Mouse (Mus musculus): ENCODE data around the gene Hoxd11. TPM values are rescaled to one million over a fixed set of nuclear protein-coding genes. Genes with fewer than 3 reads are reported as not detected.
A peak's percentile ranks its signal among the peaks of the same experiment; 100 is the strongest.

Hoxd11 gene
- polyA plus RNA-seq, 1 experiment from 2014 or later, result not detected

GRCm38 (mm10) chr2:74721882-74722281 is 42.5 kb downstream of the Hoxd11 start:
- H3K4me2 ChIP-seq (replicated peaks), result no peak overlapping the region
- 7% methylated on average over 6 of the region's 6 CpGs for WGBS
- H3K27ac ChIP-seq, result no peak overlapping the region
- no peaks in the 10 kb centered on the region for H3K9me3 ChIP-seq
- no peaks in the 10 kb centered on the region for H3K36me3 ChIP-seq
- H3K27me3 ChIP-seq, result peaks cover 97% of the 10 kb centered on the region
- no peak overlapping the region for H3K9ac ChIP-seq
- no peak for ATAC-seq (ENCODE audit: insufficient number of reproducible peaks, insufficient read depth, low FRiP score, low TSS enrichment)
- H3K4me1 ChIP-seq, result no peaks in the 10 kb centered on the region
- H3K4me3 ChIP-seq, result no peak overlapping the region

- no peaks in the 10 kb centered on the region for H3K4me1 ChIP-seq
- no peak overlapping the region for H3K9ac ChIP-seq
These were observed 43.6 kb downstream of the Hoxd11 start for GRCm38 (mm10) chr2:74722949-74723348.

GRCm38 (mm10) chr2:74724244-74725015 is 45.1 kb downstream of the Hoxd11 start:
- no peak overlapping the region for H3K27ac ChIP-seq
- ATAC-seq (ENCODE audit: insufficient number of reproducible peaks, insufficient read depth, low FRiP score, low TSS enrichment), result no peak
- H3K9ac ChIP-seq, result no peak overlapping the region

More at GRCm38 (mm10) chr2:74722949-74723348, 43.6 kb downstream of the Hoxd11 start:
- no peak for ATAC-seq (ENCODE audit: insufficient number of reproducible peaks, insufficient read depth, low FRiP score, low TSS enrichment)
- Histone ChIP-seq H3K27ac (no peak overlapping the region), H3K4me3 (no peak overlapping the region), H3K4me2 (replicated peaks) (no peak overlapping the region), H3K27me3 (peaks cover 97% of the 10 kb centered on the region), H3K36me3 (no peaks in the 10 kb centered on the region), H3K9me3 (no peaks in the 10 kb centered on the region)
- WGBS, result 2% methylated on average over 8 of the region's 8 CpGs

DNA sequence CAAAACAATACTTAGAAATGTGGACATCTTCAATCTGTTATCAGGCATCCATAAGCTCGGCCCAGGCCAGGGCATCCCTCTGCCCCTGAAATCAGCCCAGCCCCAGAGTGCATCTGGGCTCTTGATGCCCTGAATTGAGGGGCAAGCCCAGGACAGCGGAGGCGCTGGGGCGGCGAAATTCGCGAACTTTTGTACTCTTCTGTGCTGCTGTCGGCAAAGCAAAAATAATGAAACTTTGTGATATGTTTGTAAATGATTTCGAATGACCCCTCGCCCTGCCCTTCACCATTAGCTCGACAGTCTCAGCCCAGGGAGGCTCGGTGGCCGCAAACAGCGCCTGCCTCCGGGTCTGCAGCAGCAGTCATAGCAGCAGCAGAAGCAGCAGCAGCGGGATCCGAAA is 45.8 kb downstream of the Hoxd11 start:
- WGBS, result 1% methylated on average over 17 of the region's 17 CpGs
- Histone ChIP-seq H3K4me3 (no peak overlapping the region), H3K4me2 (replicated peaks) (no peak overlapping the region), H3K36me3 (no peaks in the 10 kb centered on the region), H3K9me3 (no peaks in the 10 kb centered on the region), H3K4me1 (no peaks in the 10 kb centered on the region), H3K9ac (no peak overlapping the region), H3K27ac (no peak overlapping the region), H3K27me3 (peaks cover 93% of the 10 kb centered on the region)
- ATAC-seq (ENCODE audit: insufficient number of reproducible peaks, insufficient read depth, low FRiP score, low TSS enrichment), result no peak

More at GRCm38 (mm10) chr2:74724244-74725015, 45.1 kb downstream of the Hoxd11 start:
- H3K4me2 ChIP-seq (replicated peaks), result no peak overlapping the region
- 6% methylated on average over 7 of the region's 7 CpGs for WGBS
- no peak overlapping the region for H3K4me3 ChIP-seq
- H3K4me1 ChIP-seq, result no peaks in the 10 kb centered on the region
- no peaks in the 10 kb centered on the region for H3K36me3 ChIP-seq
- H3K9me3 ChIP-seq, result no peaks in the 10 kb centered on the region
- H3K27me3 ChIP-seq, result peaks cover 95% of the 10 kb centered on the region

DNA sequence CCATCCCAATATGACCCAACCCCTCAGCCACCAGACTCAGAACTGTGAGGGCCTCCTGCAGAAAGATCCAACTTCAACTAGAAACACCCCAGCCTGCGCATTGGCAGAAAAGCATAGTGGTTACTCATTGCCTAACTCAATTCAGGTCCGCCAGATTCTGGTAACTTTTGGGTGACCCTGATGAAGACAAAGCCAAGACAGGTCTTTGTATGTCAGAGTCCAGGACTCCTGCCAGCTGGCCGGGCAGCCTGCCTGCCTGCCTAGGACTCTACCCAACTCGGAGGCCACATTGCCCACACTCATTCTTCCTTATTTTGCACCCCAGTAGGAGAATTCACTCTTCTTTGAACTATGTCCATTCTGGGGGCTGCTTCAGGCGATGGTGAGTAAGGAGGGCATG is 47.2 kb downstream of the Hoxd11 start, which contains the start of gene Gm28230:
Gene Gm28230 (plus strand): TSS at position 178 of the 400 bp plus-strand sequence.
- Histone ChIP-seq H3K4me2 (replicated peaks) (peak within 1 kb of the TSS; percentile 40), H3K9ac (no peak within 1 kb of the TSS; the same call in 1 of the 2 replicates)

DNA sequence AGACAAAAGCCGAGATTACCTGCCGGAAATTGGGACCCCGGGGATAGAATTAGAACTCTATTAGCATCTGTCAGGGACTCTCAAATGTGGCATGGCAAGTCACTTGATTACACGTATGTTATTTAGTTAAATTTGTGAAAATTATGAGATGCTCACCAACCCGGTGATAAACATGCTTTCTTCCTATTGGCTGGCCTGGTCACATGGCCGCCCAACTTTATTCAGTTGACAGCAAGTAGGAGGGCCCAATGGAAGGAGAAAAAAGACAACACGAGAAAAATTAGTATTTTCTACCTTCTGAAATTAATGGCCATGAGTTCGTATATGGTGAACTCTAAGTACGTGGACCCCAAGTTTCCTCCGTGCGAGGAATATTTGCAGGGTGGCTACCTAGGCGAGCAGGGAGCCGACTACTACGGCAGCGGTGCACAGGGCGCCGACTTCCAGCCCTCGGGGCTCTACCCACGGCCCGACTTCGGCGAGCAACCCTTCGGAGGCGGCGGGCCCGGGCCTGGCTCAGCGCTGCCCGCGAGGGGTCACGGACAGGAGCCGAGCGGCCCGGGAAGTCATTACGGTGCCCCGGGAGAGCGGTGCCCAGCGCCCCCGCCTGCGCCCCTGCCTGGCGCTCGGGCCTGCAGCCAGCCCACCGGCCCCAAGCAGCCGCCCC is 47.7 kb downstream of the Hoxd11 start:
- Histone ChIP-seq H3K4me3 (peak overlapping the region; percentile 20), H3K4me1 (no peaks in the 10 kb centered on the region), H3K9ac (no peak overlapping the region; the same call in 1 of the 2 replicates), H3K4me2 (replicated peaks) (peak overlapping the region; percentile 40), H3K27me3 (peaks cover 94% of the 10 kb centered on the region), H3K27ac (no peak overlapping the region), H3K36me3 (no peaks in the 10 kb centered on the region), H3K9me3 (no peaks in the 10 kb centered on the region)
- ATAC-seq (ENCODE audit: insufficient number of reproducible peaks, insufficient read depth, low FRiP score, low TSS enrichment), result no peak
- under 1% methylated on average over 42 of the region's 43 CpGs for WGBS

More for the DNA sequence above, 47.2 kb downstream of the Hoxd11 start, which contains the start of gene Gm28230:
- no peak for ATAC-seq (ENCODE audit: insufficient number of reproducible peaks, insufficient read depth, low FRiP score, low TSS enrichment)
- Histone ChIP-seq H3K27me3 (peaks cover 94% of the 10 kb centered on the region), H3K9me3 (no peaks in the 10 kb centered on the region), H3K36me3 (no peaks in the 10 kb centered on the region), H3K4me1 (no peaks in the 10 kb centered on the region), H3K27ac (no peak within 1 kb of the TSS), H3K4me3 (peak within 1 kb of the TSS; percentile 20)
- WGBS, result 2% methylated on average over 5 of the region's 5 CpGs

DNA sequence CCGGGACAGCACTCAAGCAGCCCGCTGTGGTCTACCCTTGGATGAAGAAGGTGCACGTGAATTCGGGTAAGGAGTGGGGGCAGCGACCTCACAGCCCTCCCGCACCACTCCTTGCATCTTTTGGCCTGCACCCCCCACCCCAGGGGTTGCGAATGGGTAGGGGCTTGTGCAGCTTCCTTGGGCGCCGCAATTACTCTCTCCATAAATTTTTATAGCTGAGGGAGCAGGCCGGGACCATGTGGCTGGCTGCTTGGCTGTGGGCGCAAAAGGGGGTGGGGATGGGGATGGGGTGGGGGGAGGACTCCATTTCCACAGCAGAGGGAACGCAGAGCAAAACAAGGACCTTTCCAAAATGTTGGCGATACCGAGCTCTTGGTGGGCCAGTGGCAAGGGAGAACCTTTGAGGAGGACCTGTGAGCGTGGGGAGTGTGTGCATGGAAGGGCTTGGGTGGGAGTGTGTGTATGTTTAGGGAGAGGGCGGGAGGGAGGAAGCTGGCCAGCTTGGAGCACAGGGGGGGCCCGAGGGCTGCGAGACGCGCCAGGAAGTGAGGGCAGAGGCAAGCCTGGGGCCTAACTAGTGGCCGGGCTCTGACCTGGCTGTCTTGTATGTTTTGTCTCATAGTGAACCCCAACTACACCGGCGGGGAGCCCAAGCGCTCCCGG is 48.4 kb downstream of the Hoxd11 start:
- peak overlapping the region; percentile 20 for H3K4me3 ChIP-seq
- H3K4me1 ChIP-seq, result no peaks in the 10 kb centered on the region
- H3K9ac ChIP-seq, result no peak overlapping the region; the same call in 1 of the 2 replicates
- H3K4me2 ChIP-seq (replicated peaks), result peak overlapping the region; percentile 40
- H3K27ac ChIP-seq, result no peak overlapping the region
- no peak for ATAC-seq (ENCODE audit: insufficient number of reproducible peaks, insufficient read depth, low FRiP score, low TSS enrichment)
- 1% methylated on average over 25 of the region's 25 CpGs for whole genome bisulfite sequencing
- H3K9me3 ChIP-seq, result no peaks in the 10 kb centered on the region
- H3K36me3 ChIP-seq, result no peaks in the 10 kb centered on the region
- H3K27me3 ChIP-seq, result peaks cover 95% of the 10 kb centered on the region

GRCm38 (mm10) chr2:74728303-74728680 is 48.9 kb downstream of the Hoxd11 start:
- Histone ChIP-seq H3K4me2 (replicated peaks) (no peak overlapping the region), H3K4me3 (0 out of 2 replicates have a peak overlapping the region, but pooled peaks have one; percentile 20), H3K36me3 (no peaks in the 10 kb centered on the region), H3K27me3 (peaks cover 95% of the 10 kb centered on the region), H3K9ac (no peak overlapping the region), H3K27ac (no peak overlapping the region), H3K4me1 (no peaks in the 10 kb centered on the region), H3K9me3 (no peaks in the 10 kb centered on the region)
- no peak for ATAC-seq (ENCODE audit: insufficient number of reproducible peaks, insufficient read depth, low FRiP score, low TSS enrichment)
- WGBS, result 2% methylated on average over 13 of the region's 13 CpGs

DNA sequence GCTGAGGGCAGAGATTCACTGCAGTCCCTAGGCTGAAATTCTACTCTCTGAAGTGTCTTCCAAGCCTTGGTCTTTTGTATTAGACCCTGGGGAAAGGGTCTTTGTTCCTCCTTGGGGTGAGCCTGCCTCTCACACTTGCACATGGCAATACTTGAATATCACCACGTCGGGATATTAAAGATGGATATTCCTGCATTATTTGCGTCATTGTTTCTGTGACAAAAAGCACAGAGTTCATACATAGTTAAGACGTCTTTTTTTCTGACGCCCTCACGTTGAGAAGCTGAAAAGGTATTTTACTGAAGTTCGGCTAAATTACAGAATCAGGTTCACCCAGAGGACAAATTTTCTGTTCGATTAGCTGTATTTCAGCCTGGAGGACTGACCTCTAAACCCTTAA is 51.0 kb downstream of the Hoxd11 start:
- no peaks in the 10 kb centered on the region for H3K4me1 ChIP-seq

DNA sequence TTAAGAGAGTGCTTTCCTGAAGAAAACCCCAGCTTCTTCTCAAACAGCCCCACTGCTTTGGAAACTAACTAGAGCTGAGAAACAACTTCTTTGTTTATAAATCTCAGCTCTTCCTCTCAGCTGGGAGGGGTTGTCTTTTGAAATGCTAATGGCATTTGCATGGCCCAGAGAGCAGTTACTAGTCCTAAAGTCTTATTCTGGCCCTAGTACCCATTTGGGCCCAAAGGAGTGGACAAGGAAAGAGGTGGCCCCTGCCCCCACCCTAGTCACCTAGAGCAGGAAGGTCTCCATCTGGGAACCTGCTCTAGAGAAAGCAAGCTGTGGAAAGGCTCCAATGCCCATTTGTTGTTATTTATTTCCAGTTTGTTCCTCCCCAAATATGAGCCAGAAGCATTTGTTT is 51.7 kb downstream of the Hoxd11 start:
- ATAC-seq (ENCODE audit: insufficient number of reproducible peaks, insufficient read depth, low FRiP score, low TSS enrichment), result no peak
- H3K27me3 ChIP-seq, result peaks cover 93% of the 10 kb centered on the region
- H3K9ac ChIP-seq, result no peak overlapping the region
- no peaks in the 10 kb centered on the region for H3K36me3 ChIP-seq
- H3K4me1 ChIP-seq, result no peaks in the 10 kb centered on the region
- H3K9me3 ChIP-seq, result no peaks in the 10 kb centered on the region
- no peak overlapping the region for H3K4me2 ChIP-seq (replicated peaks)
- no peak overlapping the region for H3K4me3 ChIP-seq
- no peak overlapping the region for H3K27ac ChIP-seq

More for the DNA sequence above, 51.0 kb downstream of the Hoxd11 start:
- no peaks in the 10 kb centered on the region for H3K36me3 ChIP-seq
- no peak overlapping the region for H3K4me2 ChIP-seq (replicated peaks)
- no peaks in the 10 kb centered on the region for H3K9me3 ChIP-seq
- no peak overlapping the region for H3K9ac ChIP-seq
- WGBS, result 5% methylated on average over 8 of the region's 8 CpGs
- H3K27ac ChIP-seq, result no peak overlapping the region
- H3K4me3 ChIP-seq, result no peak overlapping the region
- no peak for ATAC-seq (ENCODE audit: insufficient number of reproducible peaks, insufficient read depth, low FRiP score, low TSS enrichment)
- H3K27me3 ChIP-seq, result peaks cover 92% of the 10 kb centered on the region

DNA sequence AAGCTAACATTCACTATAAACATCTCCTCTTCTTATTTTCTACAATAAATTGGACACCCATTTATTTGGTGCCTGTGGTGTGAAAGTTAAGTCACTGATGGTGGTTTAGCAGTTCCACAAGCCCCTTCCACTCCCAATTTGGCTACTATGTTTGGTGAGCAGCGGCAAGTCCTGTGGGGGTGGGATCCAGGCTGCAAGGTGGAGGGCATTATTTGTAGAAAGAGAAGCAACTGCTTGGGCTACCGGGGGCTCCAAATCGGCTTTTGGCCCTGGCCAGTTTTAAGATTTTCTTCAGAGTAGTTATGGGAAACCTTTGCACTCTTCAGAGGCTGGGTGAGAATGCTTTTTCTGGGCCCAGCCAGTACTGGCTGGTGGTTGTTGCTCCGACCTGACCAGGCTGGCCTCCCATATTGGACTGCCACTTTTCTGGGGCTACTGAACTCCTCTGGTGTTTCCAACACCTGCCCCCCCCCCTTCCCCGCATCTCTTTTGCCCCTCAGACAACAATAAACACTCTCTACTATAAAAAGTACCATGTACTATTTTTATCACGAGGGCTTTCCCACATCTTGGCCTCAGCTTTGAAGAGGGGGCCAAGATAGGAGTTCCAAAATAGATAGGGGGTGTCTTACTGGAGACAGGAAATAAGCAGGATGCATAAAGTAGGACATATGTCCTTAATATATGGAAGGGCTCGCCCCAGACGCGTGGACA is 52.6 kb downstream of the Hoxd11 start:
- Histone ChIP-seq H3K4me1 (no peaks in the 10 kb centered on the region), H3K27ac (no peak overlapping the region), H3K9ac (no peak overlapping the region), H3K36me3 (no peaks in the 10 kb centered on the region), H3K4me2 (replicated peaks) (no peak overlapping the region), H3K4me3 (no peak overlapping the region), H3K27me3 (peaks cover 93% of the 10 kb centered on the region), H3K9me3 (no peaks in the 10 kb centered on the region)
- WGBS, result 1% methylated on average over 9 of the region's 9 CpGs
- ATAC-seq (ENCODE audit: insufficient number of reproducible peaks, insufficient read depth, low FRiP score, low TSS enrichment), result no peak

All from embryonic facial prominence, embryonic 12.5 days (tissue).